Comparison of ENCODE assay signal across 18 mouse cellular contexts in genomic region chr1:92064307-92064706, GRCm38 (mm10).
A peak's percentile ranks its signal among the peaks of the same experiment; 100 is the strongest.
DNase-seq lines count a peak whose midpoint lies in the region; ATAC-seq and TF ChIP-seq lines count a peak whose summit lies in the region.
"Had no signal": no experiment of that assay in that cellular context is flagged by ENCODE, and none has a peak within 500 bp of the region (broad histone marks: within the 10 kb centered on the region; RNA-seq: fewer than 3 reads in every experiment).

No protein-coding gene starts in this region.

- H3K4me2 ChIP-seq in midbrain, embryonic 15.5 days, result no peak overlapping the region
- H3K4me2 ChIP-seq: hindbrain, embryonic 13.5 days; limb, embryonic 12.5 days; liver, embryonic 13.5 days; stomach, embryonic 15.5 days had no signal

- intact Hi-C loops in heart, postnatal 36 days (cut with DNase I), result no loop called here

- H3K36me3 ChIP-seq in MEL (ENCODE audit: control insufficient read depth in 1 of 2, insufficient read depth in 2 of 2, low read length in 2 of 2), result peaks cover 0 to 21% of the 10 kb centered on the region in 2 experiments; a peak in 2 of 4 replicates
- H3K36me3 ChIP-seq in midbrain, embryonic 15.5 days (replicated peaks), result no peaks in the 10 kb centered on the region
- H3K36me3 ChIP-seq in limb, embryonic 10.5 days, result no peaks in the 10 kb centered on the region
- H3K36me3 ChIP-seq: forebrain, embryonic 10.5 days; hindbrain, embryonic 13.5 days; limb, embryonic 12.5 days; liver, embryonic 13.5 days; stomach, embryonic 15.5 days had no signal

- no peaks in the 10 kb centered on the region for H3K9me3 ChIP-seq in MEL (replicated peaks; ENCODE audit: insufficient read depth, low read length)
- H3K9me3 ChIP-seq in midbrain, embryonic 15.5 days, result no peaks in the 10 kb centered on the region
- no peaks in the 10 kb centered on the region for H3K9me3 ChIP-seq in limb, embryonic 10.5 days (replicated peaks)
- H3K9me3 ChIP-seq: forebrain, embryonic 10.5 days; hindbrain, embryonic 13.5 days; limb, embryonic 12.5 days; liver, embryonic 13.5 days; stomach, embryonic 15.5 days had no signal

- no peak for TF ChIP-seq RAD21 in MEL (IDR thresholded peaks at IDR 0.05; ENCODE audit: low read depth, low read length)

- no peaks in the 10 kb centered on the region for H3K79me2 ChIP-seq in MEL (ENCODE audit: control insufficient read depth, insufficient read depth, low read length, poor library complexity)

- no peak for TF ChIP-seq EP300 in MEL (IDR thresholded peaks at IDR 0.05; ENCODE audit: low read depth in 1 of 2, low read length in 2 of 2)

- WGBS in midbrain, embryonic 15.5 days, result 78% methylated on average over 5 of the region's 5 CpGs
- WGBS in limb, embryonic 10.5 days, result 75% methylated on average over 5 of the region's 5 CpGs

- no peak overlapping the region for H3K9ac ChIP-seq in MEL (ENCODE audit: control insufficient read depth, low read depth, low read length, poor library complexity, severe bottlenecking)
- H3K9ac ChIP-seq in midbrain, embryonic 15.5 days, result no peak overlapping the region
- H3K9ac ChIP-seq: hindbrain, embryonic 13.5 days; limb, embryonic 12.5 days; liver, embryonic 13.5 days; stomach, embryonic 15.5 days had no signal

- ATAC-seq in megakaryocyte, adult 5-6 weeks (ENCODE audit: poor library complexity, severe bottlenecking), result peak; percentile 43
- ATAC-seq in midbrain, embryonic 15.5 days (replicated peaks), result no peak
- ATAC-seq: intestine, postnatal 0 days; lung, postnatal 0 days had no signal

- no peak for TF ChIP-seq POLR2A in MEL (IDR thresholded peaks at IDR 0.05; ENCODE audit: control insufficient read depth in 1 of 2, insufficient read depth in 1 of 2, low read depth in 1 of 2, low read length in 2 of 2, poor library complexity in 1 of 2)

- H3K4me3 ChIP-seq in MEL (ENCODE audit: control insufficient read depth in 1 of 2, insufficient read depth in 1 of 2, low read depth in 2 of 2, low read length in 2 of 2), result no peak overlapping the region
- no peak overlapping the region for H3K4me3 ChIP-seq in midbrain, embryonic 15.5 days
- H3K4me3 ChIP-seq in limb, embryonic 10.5 days, result no peak overlapping the region
- H3K4me3 ChIP-seq: forebrain, embryonic 10.5 days; hindbrain, embryonic 13.5 days; limb, embryonic 12.5 days; liver, embryonic 13.5 days; stomach, embryonic 15.5 days had no signal

- no peaks in the 10 kb centered on the region for H3K27me3 ChIP-seq in MEL (ENCODE audit: control insufficient read depth in 1 of 2, insufficient read depth in 2 of 2, low read length in 2 of 2)
- H3K27me3 ChIP-seq in midbrain, embryonic 15.5 days (replicated peaks), result no peaks in the 10 kb centered on the region
- H3K27me3 ChIP-seq in limb, embryonic 10.5 days (ENCODE audit: low read depth, poor library complexity, severe bottlenecking), result no peaks in the 10 kb centered on the region
- H3K27me3 ChIP-seq: hindbrain, embryonic 13.5 days; limb, embryonic 12.5 days; liver, embryonic 13.5 days; stomach, embryonic 15.5 days had no signal

- peaks cover 11 to 26% of the 10 kb centered on the region in 2 experiments for H3K4me1 ChIP-seq in MEL (ENCODE audit: control insufficient read depth in 1 of 2, insufficient read depth in 2 of 2, low read length in 2 of 2)
- H3K4me1 ChIP-seq in midbrain, embryonic 15.5 days, result peaks cover 21% of the 10 kb centered on the region
- peaks cover 26% of the 10 kb centered on the region for H3K4me1 ChIP-seq in limb, embryonic 10.5 days

- peak; percentile 22 for DNase-seq in thymus, postnatal 25 days
- no peak for DNase-seq in thymus, postnatal 14 days
- peak; percentile 35 for DNase-seq in MEL (ENCODE audit: low read depth, low spot score)
- no peak for DNase-seq in heart, postnatal 36 days
- no peak for DNase-seq in limb, embryonic 10.5 days (ENCODE audit: low spot score)
- DNase-seq: cerebellum, adult 9-11 months; gastrocnemius, postnatal 10 days; heart, adult 18-20 months; liver, embryonic 13.5 days; right cerebral cortex, adult 18-20 months had no signal

- TF ChIP-seq CTCF in MEL (IDR thresholded peaks at IDR 0.05 in 2 of 3, conservative IDR thresholded peaks at IDR 0.05 in 1 of 3; ENCODE audit: control insufficient read depth in 1 of 3, insufficient read depth in 1 of 3, low read depth in 2 of 3, low read length in 3 of 3, poor library complexity in 1 of 3, severe bottlenecking in 1 of 3), result no peak

- H3K27ac ChIP-seq in MEL (ENCODE audit: control insufficient read depth, low read depth, low read length), result no peak overlapping the region
- H3K27ac ChIP-seq in midbrain, embryonic 15.5 days, result no peak overlapping the region
- H3K27ac ChIP-seq in limb, embryonic 10.5 days, result no peak overlapping the region
- H3K27ac ChIP-seq: forebrain, embryonic 10.5 days; hindbrain, embryonic 13.5 days; limb, embryonic 12.5 days; liver, embryonic 13.5 days; stomach, embryonic 15.5 days had no signal

TF ChIP-seq in MEL, 35 proteins besides CTCF, POLR2A, EP300 and RAD21:
- TF ChIP-seq KAT2A (conservative IDR thresholded peaks at IDR 0.05; ENCODE audit: low read depth, low read length) (no peak), RCOR1 (IDR thresholded peaks at IDR 0.05; ENCODE audit: low read depth, low read length) (no peak), ZKSCAN1 (IDR thresholded peaks at IDR 0.05; ENCODE audit: low read depth, low read length) (no peak), CHD1 (IDR thresholded peaks at IDR 0.05; ENCODE audit: low read depth, low read length) (no peak), ZMIZ1 (IDR thresholded peaks at IDR 0.05; ENCODE audit: low read depth, low read length) (no peak), POLR2AphosphoS2 (IDR thresholded peaks at IDR 0.05; ENCODE audit: low read length) (no peak), ELF1 (IDR thresholded peaks at IDR 0.05; ENCODE audit: low read depth, low read length) (no peak)

Comparison
In these comparisons a context has a peak if more than half of its experiments do, and no peak if none do; other contexts are left out.
1. DNase-seq: peak in thymus, postnatal 25 days (single experiment) and MEL (single experiment); none in thymus, postnatal 14 days (single experiment), heart, postnatal 36 days (0 of 2) and limb, embryonic 10.5 days (single experiment).